Mouse (Mus musculus) layer of hippocampus, adult 18-20 months (tissue): ENCODE data around the gene Calm1. TPM values are rescaled to one million over a fixed set of nuclear protein-coding genes. Genes with fewer than 3 reads are reported as not detected.
"Not testable (repeated sequence)": the region's sequence is repeated elsewhere in the genome, so short reads cannot be mapped to it uniquely, and the experiment has no call there.

Experiments used
- DNase-seq, 2 experiments: peaks; one replicate each; pipeline ENCODE4 v3.0.0; 2022; ENCODE audit warnings: low spot score in 2 of 2
- total RNA-seq, 2 experiments: library from RNA; stranded (reverse); gene quantifications; 2 replicates each; pipeline ENCODE4 v1.2.3; 2021

Calm1 gene
- total RNA-seq, 2 experiments from 2014 or later: 2,031 to 2,127 TPM

DNA sequence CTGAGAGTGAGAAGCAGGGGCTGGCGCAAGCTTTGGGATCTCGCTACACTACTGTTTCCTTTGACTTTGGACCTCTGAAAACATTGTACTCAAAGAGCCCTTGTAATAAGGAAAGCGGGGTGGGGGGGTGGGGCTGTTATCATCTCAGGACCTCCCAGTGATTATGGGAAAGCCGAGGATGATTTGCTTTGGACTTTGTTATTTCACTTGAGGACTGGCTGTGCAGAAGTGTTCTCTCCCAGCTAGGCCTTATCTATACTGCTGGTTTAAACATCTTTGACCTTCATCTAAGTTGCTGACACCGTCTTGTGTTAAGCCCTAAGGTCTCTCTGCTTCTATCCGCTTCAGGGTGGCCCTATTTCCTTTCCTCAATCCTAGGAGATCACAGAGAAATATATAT is 8.4 kb upstream of the Calm1 start:
- DNase-seq: no peak

DNA sequence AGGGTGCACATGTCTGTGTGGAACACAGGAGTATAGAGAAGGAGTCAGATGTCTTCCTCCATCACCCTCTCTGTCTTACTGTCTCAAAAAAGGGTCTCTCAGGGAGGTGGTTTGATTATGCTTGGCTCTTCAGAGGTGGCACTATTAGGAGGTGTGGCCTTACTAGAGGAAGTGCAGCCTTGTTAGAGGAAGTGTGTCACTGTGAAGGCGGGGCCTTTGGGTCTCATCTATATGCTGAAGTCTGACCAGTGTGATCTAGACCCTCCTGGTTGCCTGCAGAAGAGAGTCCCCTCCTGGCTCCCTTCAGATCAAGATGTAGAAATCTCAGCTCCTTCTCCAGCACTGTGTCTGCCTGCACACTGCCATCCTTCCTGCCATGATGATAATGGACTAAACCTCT is 5.1 kb upstream of the Calm1 start:
- no peak for DNase-seq

DNA sequence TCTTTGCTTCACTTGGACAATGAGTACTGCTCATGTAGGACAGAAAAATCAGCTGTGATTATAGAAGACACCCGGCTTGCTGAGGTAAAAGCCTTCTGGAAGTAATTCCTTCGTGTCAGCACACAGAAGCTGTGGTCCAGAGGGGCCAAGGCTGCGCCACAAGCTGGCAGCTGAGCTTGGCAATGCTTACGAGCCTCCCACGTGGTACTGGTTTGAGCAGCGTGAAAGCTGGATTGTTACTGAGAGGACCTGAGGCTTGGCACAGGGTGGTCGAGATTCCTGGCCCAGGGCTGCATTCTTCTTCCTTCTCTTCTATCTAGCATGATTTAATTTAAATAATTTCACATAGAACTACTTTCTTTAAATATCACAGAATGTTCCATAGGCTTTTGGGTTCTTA is 2.4 kb upstream of the Calm1 start:
- no peak for DNase-seq

DNA sequence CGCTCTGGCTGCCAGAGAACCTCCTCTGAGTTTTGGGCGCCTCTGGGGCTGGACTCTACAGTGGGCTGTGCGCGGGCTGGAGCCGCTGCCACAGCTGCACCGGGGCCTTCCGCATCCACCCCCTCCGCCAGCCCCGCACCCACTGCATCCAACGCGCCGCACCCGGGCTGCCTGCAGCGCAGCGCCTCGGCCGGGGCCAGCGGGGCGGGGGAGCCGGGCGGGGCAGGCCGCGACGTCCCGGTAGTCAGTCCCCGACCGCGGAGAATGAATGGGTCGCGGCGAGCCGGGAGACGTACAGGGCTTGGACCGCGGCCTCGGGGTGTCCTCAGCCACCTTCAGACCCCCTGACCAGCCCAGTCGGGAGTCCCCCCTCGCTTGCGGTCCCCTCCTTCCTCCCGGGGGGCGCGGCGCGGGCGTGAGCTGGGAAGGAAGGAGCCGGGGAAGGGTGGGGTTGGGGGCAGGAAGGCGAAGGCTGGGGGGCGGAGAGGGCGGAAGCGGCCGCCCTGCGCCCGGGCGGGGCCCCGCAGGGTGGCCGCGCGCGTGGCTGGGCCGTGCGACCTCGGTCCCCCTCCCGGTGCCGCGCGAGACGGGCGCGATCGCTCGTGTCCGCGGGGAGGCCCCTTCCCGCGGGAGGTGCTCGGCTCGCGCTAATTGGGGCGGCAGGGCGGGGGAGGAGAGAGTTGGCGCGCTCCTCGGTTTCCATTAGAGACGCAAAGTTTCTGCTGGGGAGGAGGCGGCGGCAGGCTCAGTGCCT is 833 bp downstream of the Calm1 start:
- DNase-seq: peak; percentile 86 to 89

DNA sequence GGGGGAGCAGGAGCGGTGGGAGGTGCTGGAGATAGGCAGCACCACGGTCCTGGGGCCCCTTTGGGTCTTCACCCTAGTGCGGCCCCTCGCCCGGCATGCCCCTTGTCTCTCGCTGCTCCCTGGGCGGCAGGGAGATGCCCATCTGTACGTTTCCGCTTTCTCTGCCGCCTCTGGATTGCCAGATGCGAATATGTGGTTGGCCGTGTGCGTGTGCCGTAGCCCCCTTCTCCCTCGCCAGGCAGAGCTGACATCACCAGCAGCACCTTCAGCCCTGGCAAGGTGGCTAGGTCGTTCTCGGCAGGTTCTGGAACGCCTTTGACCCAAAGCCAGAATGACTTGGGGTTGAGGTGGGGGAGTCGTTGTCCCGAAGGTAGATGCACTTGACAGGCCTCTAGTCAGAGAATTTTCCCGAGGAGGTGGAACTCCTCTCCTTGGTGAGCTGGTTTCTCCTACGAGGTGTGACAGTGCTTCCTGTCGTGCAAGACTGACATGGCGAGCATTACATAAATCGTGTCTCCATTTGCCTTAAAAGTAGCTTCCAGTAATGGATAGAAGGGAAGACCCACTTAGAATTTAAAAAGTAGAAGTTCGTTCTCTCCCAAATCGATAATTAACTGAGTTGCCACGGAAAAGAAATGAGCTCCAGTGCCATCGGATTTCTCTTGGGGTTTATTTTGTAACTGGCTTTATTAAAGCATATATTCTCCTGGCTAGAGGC is 1.6 kb downstream of the Calm1 start:
- DNase-seq: no peak

DNA sequence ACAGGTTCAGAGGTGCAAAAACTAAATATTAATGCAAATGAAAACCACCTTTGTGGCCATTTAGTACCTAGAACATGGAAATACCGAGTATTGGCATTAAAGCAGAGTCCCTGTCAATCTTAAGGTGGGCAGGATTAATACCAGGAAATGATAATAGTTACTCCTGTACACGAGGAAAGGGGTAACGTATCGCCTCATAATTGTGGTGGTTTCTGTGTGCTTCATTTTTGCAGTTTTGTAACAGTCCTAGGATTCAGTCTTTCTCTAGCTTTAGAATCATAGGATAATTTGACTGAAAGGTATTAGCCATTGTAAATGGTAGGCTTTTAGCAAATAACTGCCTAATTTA is 2.1 kb downstream of the Calm1 start:
- DNase-seq: no peak

DNA sequence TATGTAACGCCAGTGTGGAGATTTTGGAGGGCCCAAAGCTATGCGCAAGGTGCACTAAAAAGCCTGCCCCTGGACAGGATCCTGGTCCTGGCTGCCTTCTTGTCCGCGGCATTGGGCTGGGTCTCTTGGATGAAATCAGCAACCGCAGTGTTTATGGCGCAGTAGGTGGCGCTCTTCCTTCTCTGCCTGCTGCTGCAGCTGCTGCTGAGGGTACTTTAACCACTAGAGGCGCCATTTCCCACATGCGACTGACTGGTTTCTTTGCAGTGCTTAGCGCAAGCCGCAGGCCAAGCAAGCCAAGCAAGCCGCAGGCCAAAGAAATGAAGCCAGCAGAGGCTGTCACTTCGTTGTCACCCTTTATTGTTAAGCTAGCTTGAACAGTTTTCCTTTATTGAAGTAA is 2.6 kb downstream of the Calm1 start:
- peak; percentile 92 to 99 for DNase-seq

DNA sequence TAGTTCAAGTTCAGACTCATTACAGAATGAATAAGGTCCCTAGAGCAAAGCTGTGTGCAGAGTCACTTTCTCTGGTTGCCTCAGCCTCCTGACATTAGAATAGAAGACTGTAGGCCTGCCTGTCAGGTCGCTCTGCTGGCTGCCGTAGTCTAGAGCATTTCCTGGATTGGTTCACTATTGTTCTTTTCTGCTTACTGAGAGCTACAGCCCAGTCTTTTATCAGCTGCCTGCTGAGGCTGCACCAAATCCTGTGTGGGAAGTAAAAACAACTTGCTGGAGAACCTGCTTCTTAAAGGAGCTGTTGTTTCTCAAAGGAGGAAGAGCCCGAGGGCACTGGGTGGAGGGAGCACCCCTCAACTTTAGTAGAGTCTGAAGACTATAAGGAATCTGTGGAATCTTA is 4.5 kb downstream of the Calm1 start:
- DNase-seq: no peak

DNA sequence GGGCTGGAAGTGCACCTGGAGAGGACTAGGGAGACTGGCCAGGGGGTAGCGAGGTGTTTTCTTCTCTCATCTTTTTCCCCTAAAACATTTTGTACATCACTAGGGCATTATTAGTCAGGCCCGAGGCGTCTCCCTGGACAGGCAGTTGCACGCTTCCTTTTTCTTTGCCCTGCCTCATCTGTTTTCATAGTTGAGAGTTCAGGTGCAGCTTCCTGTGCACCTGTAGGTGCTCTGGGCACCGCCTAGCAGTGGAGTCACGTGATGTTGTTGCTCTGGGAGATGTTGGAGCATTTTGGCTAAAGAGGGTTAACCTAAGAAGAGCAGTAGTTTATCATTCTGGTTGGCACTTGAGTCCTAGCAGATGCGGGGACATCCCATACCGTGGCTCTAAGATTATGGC is 5.9 kb downstream of the Calm1 start:
- no peak for DNase-seq

DNA sequence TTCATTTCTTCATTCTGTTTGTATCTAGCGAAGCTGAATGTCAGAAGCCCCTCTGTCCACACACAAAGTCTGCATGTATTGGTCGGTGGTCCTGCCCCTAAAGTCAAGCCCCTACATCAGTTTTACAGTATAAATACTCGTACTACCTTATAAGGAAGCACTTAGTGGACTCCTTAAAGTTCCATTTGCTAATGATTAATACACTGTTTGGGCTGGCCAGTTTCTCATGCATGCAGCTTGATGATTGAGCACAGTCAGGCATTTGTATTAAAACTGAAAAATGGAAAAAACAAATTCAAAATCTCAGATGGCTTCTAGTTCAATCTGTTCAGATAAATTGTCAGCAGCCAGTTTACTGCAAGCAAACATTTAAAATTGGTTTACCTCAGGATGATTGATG is 7.3 kb downstream of the Calm1 start:
- DNase-seq: no peak

DNA sequence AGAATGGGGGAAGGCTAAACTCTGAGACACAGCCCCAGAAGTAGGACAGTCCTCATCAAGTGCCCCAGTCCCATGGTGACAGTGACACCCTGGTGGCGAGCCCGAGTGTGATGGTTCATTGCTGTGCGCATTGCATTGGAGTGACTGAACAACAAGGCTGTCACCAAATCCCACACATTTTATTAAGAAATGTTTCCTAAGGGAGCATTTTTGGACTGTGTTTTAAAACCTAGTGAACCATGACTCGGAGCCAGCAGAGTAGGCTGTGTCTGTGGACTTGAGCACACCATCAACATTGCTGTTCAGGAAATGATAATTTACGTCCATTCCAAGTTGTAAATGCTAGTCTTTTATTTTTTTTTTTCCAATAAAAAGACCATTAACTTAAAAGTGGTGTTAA is 7.7 kb downstream of the Calm1 start:
- no peak for DNase-seq

DNA sequence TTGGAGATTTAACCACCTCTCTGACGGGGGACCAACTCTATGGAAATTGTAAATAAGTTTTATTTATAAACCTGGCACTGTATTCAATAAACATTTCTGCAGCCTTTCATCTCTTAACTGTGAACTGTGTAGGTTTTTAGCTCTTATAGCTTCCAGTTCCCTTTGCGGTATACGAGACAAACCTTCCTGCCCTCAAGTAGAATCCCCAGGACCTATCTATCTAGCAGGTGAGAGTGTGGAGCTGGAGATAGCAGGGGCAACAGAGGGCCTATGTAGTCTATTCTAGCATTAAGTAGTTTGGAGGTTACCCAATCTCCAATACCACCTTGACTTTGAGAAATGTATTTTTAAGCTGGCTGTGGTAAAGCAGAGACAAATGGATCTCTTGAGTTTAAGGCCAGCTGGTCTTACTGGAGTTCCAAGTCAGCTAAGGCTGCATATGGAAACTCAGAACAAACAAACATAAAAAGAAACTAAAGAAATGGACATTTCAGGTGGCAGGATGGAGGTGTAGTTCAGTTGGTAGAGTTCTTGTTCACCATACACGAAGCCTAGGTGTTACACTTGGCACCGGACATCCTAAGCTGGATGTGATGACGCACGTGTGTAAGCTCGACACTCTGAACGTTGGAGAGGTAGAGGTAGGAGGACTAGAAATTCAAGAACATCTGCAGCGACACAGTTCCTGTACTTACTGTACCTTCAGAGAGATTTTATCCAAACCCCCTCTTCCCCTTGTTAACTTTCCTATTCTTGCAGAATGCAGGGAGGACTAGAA is 10.7 kb downstream of the Calm1 start:
- no peak for DNase-seq

DNA sequence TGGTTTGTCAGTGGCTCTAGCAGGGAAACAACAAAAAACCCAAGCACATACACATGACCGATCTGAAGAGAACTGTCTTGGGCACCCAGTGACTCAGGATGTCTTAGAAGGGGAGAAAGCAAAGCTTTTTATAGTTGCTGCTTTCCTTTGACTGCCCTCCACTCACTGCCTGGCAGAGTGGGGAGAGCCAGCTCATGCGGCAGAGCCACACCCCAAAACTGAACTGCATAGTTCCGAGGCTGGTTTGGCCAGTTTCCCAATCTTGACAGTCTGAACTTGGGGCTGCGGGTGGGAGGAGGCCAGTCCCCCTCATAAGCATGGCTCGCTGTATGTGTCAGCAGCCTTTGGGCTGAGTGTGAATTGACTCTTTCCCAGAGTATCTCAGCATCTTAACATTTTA is 11.7 kb downstream of the Calm1 start:
- DNase-seq: no peak

DNA sequence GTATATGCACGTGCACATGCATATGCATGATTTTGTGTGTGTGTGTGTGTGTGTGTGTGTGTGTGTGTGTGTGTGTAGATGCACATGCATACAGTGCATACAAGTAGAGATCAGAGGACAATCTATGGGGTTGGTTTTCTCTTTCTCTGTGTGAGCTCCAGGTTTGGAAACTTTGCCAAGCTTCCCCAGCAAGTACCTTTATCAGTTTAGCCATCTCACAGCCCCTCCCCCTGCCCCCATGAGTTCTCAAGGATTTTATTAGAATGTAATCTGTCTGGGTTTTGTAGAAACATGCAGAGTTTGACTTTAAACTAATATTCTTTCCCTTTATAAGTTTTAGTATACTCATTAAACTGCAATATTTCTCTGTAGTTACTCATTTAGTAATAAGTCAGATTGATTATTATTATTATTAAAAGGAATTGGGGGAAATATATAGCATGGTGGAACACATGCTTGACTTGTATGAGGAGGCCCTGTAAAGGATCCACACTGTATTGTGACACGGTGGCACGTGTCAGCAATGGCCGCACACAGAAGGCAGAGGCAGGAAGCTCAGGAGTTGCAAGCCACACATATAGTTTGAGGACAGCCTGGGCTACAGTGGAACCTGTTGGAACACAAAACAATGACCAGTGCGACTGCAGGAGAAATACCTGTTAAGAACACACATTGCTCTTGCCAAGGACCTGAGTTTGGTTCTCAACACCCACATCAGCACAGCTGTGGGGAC is 12.4 kb downstream of the Calm1 start:
- DNase-seq: no peak

DNA sequence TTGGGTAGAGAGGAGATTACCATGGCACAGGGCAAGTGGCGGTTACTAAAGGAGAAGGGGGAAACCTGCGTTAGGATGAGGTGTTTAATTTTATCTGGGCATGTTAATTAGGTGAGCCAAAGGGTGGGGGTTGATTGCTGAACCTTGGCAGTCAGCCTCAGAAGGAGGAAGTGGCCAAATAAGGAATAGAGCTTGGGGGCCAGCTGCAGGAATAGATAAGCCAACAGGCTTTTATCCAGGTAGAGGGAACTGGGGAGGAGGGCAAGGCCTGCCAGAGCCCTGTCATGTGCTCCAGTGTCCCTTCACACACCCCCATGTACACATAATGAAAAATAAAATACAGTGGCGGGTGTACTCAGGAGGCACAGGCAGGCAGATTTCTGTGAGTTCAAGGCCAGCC is 13.2 kb downstream of the Calm1 start:
- DNase-seq: no peak

DNA sequence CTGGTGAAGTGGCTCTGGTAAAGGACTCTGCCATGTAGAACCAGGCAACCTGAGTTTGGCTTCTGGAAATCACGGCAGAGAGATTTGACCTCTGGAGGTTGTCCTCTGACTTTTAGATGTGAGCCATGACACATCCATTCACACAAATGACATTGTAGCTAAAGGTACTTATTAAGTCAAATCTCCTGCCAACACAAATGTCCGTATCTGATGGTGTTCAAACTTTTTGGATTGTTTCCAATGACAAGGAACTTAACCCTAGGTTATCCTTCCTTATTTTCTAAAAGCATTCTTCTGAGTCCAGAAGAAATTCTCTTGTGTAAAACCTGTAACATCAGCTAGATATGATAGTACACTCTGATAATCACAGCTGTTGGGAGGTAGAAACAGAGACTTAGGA is 13.9 kb downstream of the Calm1 start:
- DNase-seq: no peak

DNA sequence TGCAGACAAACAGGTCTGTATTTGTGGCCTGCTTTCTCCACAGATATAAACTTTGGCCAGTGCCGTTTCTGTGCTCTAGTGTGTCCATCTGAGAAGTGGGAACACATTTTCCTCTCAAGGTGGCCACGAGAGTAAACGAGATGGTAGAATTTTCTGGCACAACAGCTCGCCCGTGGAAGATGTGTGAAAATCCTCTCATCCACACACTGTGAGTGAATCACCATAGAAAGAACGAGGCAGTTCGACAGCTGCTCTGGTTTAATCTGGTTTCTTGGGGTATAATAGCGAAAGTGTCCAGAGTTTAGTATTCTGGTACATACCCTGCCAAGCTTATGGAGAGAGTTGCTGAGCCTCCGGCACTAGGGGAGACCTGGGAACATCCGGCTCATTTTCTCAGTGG is 14.9 kb downstream of the Calm1 start:
- DNase-seq: no peak

DNA sequence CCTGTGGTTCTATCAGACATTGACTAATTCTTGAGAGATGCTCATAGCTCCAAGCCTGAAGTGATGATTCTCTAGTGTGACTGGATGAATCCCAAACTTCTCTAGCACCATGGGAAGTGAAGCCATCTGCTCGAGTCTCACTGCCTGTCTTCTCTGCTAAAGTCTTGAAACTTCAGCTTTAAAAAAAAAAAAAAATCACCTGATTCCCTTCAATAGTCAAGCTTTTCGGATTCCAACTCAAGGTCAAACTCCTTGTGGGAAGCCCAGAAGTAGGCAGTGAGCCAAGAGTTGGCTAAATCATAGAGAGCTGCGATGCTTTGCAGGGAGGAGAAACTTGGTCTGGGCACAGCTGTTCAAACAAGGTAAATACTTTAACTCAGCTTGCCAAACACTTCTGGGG is 15.5 kb downstream of the Calm1 start:
- DNase-seq: no peak

DNA sequence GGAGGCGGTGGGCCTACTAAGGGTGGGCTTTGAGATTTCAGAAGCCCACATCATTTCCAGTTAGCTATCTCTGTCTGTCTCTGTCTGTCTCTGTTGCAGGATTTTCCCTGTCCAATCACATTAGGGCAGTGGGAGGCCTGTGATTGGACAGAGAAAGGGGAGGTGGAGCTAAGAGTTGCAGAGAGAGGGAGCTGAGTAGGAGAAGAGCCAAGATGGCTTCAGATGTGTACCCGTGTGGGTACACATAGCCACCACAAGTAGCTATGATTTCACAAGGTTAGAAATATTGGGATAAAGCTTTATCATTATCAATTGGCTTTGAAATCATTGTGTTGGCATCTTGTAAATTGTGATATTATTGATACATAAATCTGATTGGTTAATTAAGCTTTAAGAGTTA is 17.9 kb downstream of the Calm1 start:
- DNase-seq: not testable (repeated sequence)

DNA sequence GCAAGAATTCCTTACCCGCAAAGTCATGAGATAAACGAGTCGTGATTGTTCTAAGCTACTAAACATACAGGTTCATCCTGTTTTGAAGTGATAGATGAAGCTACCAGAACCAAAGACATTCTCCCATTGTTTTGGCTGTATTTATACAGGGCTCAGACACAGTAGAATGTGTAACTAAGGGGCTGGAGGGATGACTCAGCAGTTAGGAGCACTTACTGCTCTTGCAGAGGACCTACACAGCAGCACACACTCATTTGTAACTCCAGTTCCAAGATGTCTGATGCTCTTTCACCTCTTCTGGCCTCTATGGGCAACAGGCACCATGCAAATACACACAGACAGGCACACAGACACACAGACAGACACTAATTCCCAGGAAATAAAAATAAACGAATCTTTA is 20.8 kb downstream of the Calm1 start:
- DNase-seq: no peak

DNA sequence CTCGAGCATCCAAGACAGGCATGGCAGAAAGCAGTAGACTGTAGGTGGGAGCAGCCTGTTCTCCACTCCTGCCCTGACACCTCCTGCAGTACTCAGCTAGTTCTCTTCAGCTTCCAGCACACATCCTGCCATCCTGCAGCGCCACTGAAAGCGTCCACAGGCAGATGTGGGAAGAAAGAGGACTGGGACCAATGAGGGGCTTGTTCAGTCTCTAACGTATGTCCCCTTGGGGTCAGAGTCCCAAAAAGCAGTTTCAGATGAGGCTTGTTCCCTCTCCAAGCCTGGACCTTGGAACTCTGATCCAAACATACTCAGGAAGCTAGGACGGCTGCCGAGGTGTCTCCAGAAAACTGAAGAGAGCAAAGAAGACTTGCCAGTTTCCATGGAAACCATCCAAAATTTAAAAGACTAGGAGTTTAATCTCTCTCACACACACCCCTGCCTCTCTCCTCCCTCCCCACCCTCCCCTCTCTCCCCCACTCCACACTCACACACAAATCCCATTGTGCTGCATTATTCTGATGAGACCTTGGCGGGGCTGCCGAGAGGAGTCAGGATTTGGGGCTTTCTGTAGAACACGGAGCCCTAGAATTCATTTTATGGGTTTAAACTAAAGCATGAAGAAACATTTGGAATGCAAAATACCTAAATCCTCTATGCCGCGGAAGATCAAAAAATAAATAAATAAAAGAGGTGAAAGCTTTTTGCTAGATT is 22.5 kb downstream of the Calm1 start:
- no peak for DNase-seq
